Mouse (Mus musculus): ENCODE data around the gene Nup62. TPM values are rescaled to one million over a fixed set of nuclear protein-coding genes. Genes with fewer than 3 reads are reported as not detected.

Nup62 gene
- polyA plus RNA-seq, 1 experiment from 2014 or later = 82.6 TPM

DNA sequence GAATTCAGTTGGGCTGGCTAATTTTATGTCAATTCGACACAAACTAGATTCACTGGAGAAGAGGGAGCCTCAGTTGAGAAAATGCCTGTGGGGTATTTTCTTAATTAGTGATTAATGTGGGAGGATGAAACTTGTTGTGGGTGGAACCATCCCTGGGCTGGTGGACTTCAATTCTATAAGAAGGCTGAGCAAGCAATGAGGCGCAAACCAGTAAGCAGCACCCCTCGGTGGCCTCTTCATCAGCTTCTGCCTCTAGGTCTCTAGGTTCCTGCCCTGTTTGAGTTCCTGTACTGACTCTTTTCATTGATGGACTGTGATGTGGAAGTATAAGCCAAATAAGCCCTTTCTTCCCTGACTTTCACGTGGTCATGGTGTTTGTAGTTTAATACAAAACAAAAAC is 5.5 kb upstream of the Nup62 start:
- Histone ChIP-seq H3K27ac (no peak overlapping the region), H3K4me1 (peaks cover 22% of the 10 kb centered on the region), H3K4me3 (no peak overlapping the region), H3K27me3 (replicated peaks) (peaks cover 12% of the 10 kb centered on the region; the same call in 1 of the 2 replicates), H3K9me3 (replicated peaks) (no peaks in the 10 kb centered on the region), H3K9ac (no peak overlapping the region), H3K36me3 (peaks cover 34% of the 10 kb centered on the region), H3K4me2 (no peak overlapping the region)
- WGBS (ENCODE audit: insufficient replicate concordance) = 62% methylated on average over 4 of the region's 4 CpGs
- no peak for ATAC-seq

DNA sequence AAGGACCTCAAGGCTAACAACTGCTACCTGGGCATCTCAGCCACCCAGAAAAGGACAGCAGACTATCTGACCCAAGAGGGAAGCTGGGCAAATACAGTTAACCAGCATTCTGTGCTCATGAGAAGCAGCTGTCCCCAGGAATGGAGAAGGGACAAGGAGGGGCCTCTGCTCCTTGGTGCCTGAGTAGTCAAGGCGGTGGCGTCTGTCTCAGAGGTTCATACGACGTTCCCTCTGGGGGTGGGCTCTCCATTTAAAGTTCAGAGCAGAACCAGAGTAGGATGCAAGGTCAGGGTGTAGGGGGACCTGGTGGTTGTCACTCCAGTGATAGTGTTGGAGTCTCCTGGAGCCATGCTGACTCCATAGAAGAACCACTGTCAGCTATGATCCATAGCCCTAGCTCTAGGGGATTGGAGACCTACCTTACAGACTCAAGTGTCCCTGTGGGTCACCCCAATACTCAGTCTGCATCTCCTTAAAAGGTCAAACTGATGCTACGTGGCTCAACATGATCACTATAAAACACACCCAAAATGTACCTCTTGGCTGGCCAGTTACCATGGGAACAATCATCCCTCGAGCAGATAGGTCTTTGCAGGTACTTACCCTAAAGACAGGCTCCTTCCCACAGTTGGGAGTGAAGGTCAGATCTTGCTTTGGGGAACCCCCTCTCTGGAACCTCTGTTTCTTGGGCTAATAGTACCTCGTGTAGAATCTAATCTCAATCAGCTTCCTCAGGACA is 4.9 kb upstream of the Nup62 start:
- peaks cover 24% of the 10 kb centered on the region for H3K4me1 ChIP-seq
- H3K4me3 ChIP-seq = no peak overlapping the region
- ATAC-seq = no peak
- H3K36me3 ChIP-seq = peaks cover 34% of the 10 kb centered on the region
- peaks cover 11% of the 10 kb centered on the region; the same call in 1 of the 2 replicates for H3K27me3 ChIP-seq (replicated peaks)
- 71% methylated on average over 7 of the region's 7 CpGs for WGBS (ENCODE audit: insufficient replicate concordance)
- H3K4me2 ChIP-seq = no peak overlapping the region
- no peak overlapping the region for H3K27ac ChIP-seq
- no peaks in the 10 kb centered on the region for H3K9me3 ChIP-seq (replicated peaks)
- H3K9ac ChIP-seq = no peak overlapping the region

DNA sequence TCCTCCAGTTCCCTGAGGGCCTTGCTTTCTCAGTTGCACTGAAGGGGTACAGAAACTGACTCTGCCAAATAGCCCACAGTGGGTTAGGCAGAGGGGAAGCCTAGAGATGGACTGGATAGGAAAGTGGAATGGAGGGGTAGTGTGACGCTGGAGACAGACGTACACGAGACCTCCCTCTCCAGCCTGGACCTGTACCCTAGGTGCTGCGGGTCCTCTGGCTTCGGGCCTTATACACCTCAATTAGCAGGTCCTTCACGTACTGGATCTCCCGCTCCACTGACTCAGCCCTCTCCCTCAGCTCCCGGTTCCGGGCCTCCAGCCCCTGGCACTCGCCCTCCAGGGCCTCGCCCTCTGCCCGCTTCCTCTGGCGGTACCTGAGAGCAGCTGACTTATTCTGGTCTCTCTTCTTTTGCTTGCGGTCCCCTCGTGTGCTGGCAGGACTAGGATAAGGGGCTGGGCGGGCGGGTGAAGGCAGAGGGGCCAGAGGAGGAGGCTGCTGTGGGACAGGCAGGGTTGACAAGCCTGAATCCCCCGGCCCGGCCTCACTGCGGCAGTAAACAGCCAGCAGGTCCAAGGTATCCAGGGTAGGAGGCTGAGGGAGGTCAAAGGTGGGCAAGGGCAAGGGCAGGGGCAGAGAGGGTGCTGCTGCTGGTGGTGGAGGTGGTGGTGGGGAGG is 3.1 kb upstream of the Nup62 start:
- 77% methylated on average over 20 of the region's 20 CpGs for WGBS (ENCODE audit: insufficient replicate concordance)
- no peaks in the 10 kb centered on the region for H3K27me3 ChIP-seq (replicated peaks)
- no peak overlapping the region for H3K4me2 ChIP-seq
- ATAC-seq = no peak
- peaks cover 34% of the 10 kb centered on the region for H3K36me3 ChIP-seq
- no peak overlapping the region for H3K27ac ChIP-seq
- no peak overlapping the region for H3K9ac ChIP-seq
- no peak overlapping the region for H3K4me3 ChIP-seq
- H3K9me3 ChIP-seq (replicated peaks) = no peaks in the 10 kb centered on the region
- H3K4me1 ChIP-seq = peaks cover 32% of the 10 kb centered on the region

DNA sequence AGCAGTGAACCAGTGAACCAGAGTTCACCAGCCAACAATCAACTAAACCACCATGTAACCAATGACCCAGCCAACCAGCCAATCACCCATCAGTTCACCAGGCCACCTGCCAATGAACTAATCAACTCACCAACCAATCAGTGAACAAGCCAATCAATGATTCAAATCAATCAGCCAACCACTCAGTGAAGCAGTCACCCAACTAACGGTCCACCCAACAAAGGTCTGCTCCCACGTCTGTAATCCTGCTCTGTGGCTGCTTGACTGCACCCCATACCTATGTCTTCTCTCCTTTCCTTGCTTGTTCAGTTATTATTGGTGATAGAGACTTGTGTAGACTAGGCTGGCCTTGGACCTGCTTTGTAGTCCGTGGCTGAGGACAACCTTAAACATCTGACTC is 1.9 kb upstream of the Nup62 start:
- H3K4me2 ChIP-seq = peak overlapping the region; percentile 88; the same call in 1 of the 2 replicates
- H3K4me1 ChIP-seq = peaks cover 44% of the 10 kb centered on the region
- H3K9me3 ChIP-seq (replicated peaks) = no peaks in the 10 kb centered on the region

DNA sequence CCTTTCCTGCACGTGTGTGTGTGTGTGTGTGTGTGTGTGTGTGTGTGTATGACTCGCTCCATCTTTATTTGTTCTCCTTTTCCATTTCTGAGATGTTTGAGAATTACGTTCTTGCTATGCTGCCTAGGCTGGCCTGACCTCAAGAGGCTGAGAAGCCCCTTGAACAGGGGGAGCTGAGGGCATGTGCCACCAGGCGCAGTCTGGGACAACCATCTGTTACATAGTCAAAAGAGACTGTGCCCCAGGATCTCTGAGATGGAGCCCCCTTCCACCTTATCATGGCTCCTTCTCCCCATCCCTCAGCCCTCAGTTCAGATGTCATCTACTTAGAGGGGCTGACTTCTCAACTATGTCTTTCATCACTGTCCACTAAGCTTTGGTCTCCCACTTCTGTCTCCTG is 1.5 kb upstream of the Nup62 start:
- Histone ChIP-seq H3K27ac (0 out of 2 replicates have a peak overlapping the region, but pooled peaks have one; percentile 97), H3K9me3 (replicated peaks) (no peaks in the 10 kb centered on the region), H3K4me2 (peak overlapping the region; percentile 88), H3K36me3 (peaks cover 45% of the 10 kb centered on the region), H3K9ac (no peak overlapping the region), H3K4me3 (0 out of 2 replicates have a peak overlapping the region, but pooled peaks have one; percentile 84), H3K4me1 (peaks cover 48% of the 10 kb centered on the region), H3K27me3 (replicated peaks) (no peaks in the 10 kb centered on the region)
- ATAC-seq = no peak
- 80% methylated on average over 3 of the region's 4 CpGs for whole genome bisulfite sequencing (ENCODE audit: insufficient replicate concordance)

More for the DNA sequence above, 1.9 kb upstream of the Nup62 start:
- Histone ChIP-seq H3K4me3 (no peak overlapping the region), H3K36me3 (peaks cover 43% of the 10 kb centered on the region), H3K27me3 (replicated peaks) (no peaks in the 10 kb centered on the region), H3K27ac (no peak overlapping the region), H3K9ac (no peak overlapping the region)
- ATAC-seq = no peak
- 70% methylated on average over 3 of the region's 3 CpGs for WGBS (ENCODE audit: insufficient replicate concordance)

DNA sequence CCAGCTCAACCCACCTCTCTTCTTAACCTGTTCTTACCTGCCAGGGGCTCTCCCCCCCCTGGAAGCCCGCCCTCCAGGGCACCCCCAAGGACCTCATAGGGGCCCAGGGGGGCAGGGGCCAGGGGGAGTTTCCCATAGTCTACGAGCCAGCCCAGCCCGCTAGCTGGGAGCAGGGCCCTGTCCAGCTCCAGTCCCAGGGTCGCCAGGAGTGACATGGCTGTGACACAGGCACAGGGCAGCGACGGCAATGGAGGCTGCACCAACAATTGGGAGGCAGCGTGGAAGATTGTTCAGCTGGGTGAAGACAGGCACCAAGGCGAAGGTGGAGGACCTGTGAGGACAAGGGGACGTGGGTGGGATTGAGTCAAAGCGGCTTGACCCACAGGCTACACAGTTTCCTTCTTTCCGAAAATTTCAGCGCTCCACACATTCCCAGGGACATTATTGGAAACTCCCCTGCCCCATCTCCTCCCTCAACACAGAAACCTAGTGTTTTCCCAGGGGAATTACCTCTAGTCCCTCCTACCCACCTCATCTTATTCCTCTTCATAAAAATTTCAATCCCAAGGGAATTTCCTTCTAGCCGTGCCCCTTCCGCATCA is 835 bp upstream of the Nup62 start:
- no peak for ATAC-seq
- H3K4me2 ChIP-seq = peak overlapping the region; percentile 88
- H3K36me3 ChIP-seq = peaks cover 52% of the 10 kb centered on the region
- peak overlapping the region; percentile 97 for H3K9ac ChIP-seq
- WGBS (ENCODE audit: insufficient replicate concordance) = 44% methylated on average over 14 of the region's 14 CpGs
- H3K9me3 ChIP-seq (replicated peaks) = no peaks in the 10 kb centered on the region
- H3K4me1 ChIP-seq = peaks cover 54% of the 10 kb centered on the region
- H3K27ac ChIP-seq = peak overlapping the region; percentile 97
- H3K4me3 ChIP-seq = peak overlapping the region; percentile 84
- no peaks in the 10 kb centered on the region for H3K27me3 ChIP-seq (replicated peaks)

DNA sequence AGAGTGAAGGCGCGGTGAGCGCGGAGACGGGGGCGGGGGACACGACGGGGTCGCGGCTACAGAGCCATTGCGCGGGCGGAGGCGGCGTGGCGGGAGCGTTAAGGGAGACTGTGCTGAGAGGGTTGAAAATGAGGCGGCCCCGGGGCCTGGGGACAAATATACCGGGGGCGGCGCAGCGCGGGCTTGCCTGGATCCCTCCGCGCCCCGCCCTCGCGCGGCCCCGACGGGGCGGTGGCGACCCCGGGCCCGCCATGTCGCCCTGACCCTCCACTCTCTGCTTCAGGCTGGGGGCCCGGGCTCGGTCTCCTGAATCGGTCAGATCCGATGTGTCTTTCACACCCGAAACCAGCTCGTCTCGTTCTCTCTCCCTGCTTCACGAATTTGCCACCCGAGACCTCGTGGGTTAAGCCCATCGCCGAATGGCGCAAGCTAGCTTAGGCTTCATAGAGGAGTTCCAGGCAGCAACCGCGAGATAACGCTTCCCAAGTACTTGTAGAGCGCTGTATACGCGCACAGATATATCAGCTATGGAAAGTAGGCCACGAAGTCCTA is 658 bp downstream of the Nup62 start, which contains the start of gene Atf5:
Gene Atf5, minus strand, starts transcription at position 189 of the 552 bp plus-strand sequence.
- peak; percentile 12; the same call in 1 of the 2 replicates for ATAC-seq
- H3K4me1 ChIP-seq = peaks cover 65% of the 10 kb centered on the region

DNA sequence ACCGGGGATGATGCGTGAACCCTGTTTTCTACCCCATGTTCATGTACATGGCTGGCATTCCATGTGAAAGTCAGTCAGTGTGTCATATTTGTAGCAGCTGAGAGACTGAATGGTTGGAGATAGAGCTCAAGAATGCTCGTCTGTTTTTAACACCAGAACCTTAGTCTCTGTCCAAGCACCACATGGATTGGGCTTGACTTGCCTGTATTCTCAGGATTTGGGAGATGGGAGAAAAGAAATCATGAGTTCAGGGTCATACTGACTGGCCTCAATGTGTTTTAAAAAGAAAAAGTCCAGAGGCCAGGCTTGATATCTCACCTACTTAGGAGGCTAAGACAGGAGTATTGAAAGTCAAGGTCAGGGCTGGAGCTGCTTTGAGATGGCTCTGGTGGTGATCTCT is 1.6 kb downstream of the Nup62 start:
- Histone ChIP-seq H3K4me2 (peak overlapping the region; percentile 88), H3K9ac (peak overlapping the region; percentile 97), H3K9me3 (replicated peaks) (no peaks in the 10 kb centered on the region), H3K4me3 (peak overlapping the region; percentile 84), H3K27ac (peak overlapping the region; percentile 97), H3K4me1 (peaks cover 73% of the 10 kb centered on the region), H3K36me3 (peaks cover 44% of the 10 kb centered on the region), H3K27me3 (replicated peaks) (no peaks in the 10 kb centered on the region)
- no peak for ATAC-seq
- 18% methylated on average over 3 of the region's 3 CpGs for WGBS (ENCODE audit: insufficient replicate concordance)

More for the DNA sequence above, 658 bp downstream of the Nup62 start, which contains the start of gene Atf5:
- Histone ChIP-seq H3K36me3 (peaks cover 47% of the 10 kb centered on the region), H3K4me3 (peak within 1 kb of the TSS; percentile 84), H3K9me3 (replicated peaks) (no peaks in the 10 kb centered on the region), H3K9ac (peak within 1 kb of the TSS; percentile 97), H3K27me3 (replicated peaks) (no peaks in the 10 kb centered on the region), H3K27ac (peak within 1 kb of the TSS; percentile 97), H3K4me2 (peak within 1 kb of the TSS; percentile 88)
- under 1% methylated on average over 49 of the region's 57 CpGs for WGBS (ENCODE audit: insufficient replicate concordance)

DNA sequence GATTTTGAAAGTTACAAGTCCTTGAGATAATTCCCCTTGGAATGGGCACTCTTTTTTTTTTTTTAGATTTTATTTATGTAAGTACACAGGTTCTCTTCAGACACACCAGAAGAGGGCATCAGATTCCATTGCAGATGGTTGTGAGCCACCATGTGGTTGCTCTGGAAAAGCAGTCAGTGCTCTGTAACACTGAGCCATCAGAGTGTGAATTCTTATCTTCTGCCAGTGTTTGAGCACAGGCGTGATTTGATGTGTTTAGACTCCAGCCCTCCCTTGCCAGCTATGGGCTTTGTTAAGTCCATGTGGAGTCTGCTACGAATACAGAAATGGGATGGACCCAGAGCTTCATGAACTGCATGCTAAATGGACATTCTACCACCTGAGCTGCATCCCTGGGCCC is 2.3 kb downstream of the Nup62 start:
- Histone ChIP-seq H3K4me2 (peak overlapping the region; percentile 88), H3K36me3 (peaks cover 44% of the 10 kb centered on the region), H3K4me3 (peak overlapping the region; percentile 84), H3K4me1 (peaks cover 79% of the 10 kb centered on the region), H3K27ac (peak overlapping the region; percentile 97), H3K27me3 (replicated peaks) (no peaks in the 10 kb centered on the region), H3K9ac (peak overlapping the region; percentile 97), H3K9me3 (replicated peaks) (no peaks in the 10 kb centered on the region)
- WGBS (ENCODE audit: insufficient replicate concordance) = 30% methylated on average over 2 of the region's 2 CpGs
- ATAC-seq = no peak

DNA sequence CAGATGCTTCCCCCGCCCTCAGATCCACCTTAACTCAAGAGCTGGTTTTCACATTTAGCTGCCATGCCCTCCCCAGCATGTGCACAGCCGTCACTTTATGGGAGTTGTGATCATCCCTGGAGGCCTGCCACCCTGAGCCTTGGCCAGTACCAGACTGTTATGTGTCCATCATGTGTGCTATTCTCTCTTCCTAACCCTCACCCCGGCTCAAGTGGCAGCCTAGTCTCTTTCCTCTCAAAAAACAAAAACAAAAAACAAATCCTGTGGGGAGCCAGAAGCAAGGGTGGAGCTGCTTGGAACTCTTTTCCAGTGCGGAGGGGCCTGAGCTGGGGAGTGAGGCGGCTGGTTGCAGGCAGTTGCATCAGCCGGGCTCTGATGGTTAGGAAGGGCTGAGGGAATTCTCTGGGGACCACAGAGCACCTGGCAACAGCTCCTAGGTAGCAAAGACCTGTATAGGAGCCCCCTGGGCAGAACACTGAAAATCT is 2.9 kb downstream of the Nup62 start:
- Histone ChIP-seq H3K4me3 (peak overlapping the region; percentile 84), H3K27me3 (replicated peaks) (no peaks in the 10 kb centered on the region), H3K27ac (peak overlapping the region; percentile 71), H3K36me3 (peaks cover 45% of the 10 kb centered on the region), H3K4me2 (peak overlapping the region; percentile 88), H3K4me1 (peaks cover 82% of the 10 kb centered on the region), H3K9ac (peak overlapping the region; percentile 97), H3K9me3 (replicated peaks) (no peaks in the 10 kb centered on the region)
- no peak for ATAC-seq
- 44% methylated on average over 6 of the region's 6 CpGs for WGBS (ENCODE audit: insufficient replicate concordance)

DNA sequence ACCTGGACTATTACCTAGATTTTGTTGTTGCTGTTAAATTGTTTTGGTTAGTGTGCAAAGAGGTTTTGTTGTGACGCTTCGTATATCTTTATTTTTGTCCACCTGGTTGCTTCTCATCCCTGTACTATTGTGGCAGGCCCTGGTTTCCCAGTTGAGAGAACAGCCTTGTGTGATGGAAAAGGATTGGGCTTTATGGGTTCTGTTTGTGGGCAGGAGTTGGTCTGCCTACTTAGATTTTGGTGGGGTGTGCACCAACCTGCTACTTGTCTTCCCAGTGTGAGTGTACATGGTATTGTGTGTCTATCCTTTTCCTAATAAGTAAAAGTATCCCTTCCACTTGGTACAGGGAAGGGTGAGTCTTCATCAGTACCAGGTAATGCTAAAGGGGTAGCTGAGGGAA is 3.5 kb downstream of the Nup62 start:
- peaks cover 82% of the 10 kb centered on the region for H3K4me1 ChIP-seq
- no peak for ATAC-seq

More for the DNA sequence above, 3.5 kb downstream of the Nup62 start:
- Histone ChIP-seq H3K9ac (peak overlapping the region; percentile 97), H3K27me3 (replicated peaks) (no peaks in the 10 kb centered on the region), H3K9me3 (replicated peaks) (no peaks in the 10 kb centered on the region), H3K4me3 (peak overlapping the region; percentile 84), H3K36me3 (peaks cover 39% of the 10 kb centered on the region), H3K4me2 (peak overlapping the region; percentile 88), H3K27ac (peak overlapping the region; percentile 71)
- WGBS (ENCODE audit: insufficient replicate concordance) = 83% methylated on average over 2 of the region's 2 CpGs
